Mouse (Mus musculus) frontal cortex, adult (tissue): ENCODE data around the gene Btbd11.

Source experiments
- ATAC-seq: cut with Nextera tagmentation; 2 replicates; pipeline ENCODE4 v1.9.2; 2017; ENCODE audit warnings: mild to moderate bottlenecking, moderate library complexity, mixed read lengths; ENCODE audit not compliant: low TSS enrichment

Gene Btbd11

GRCm38 (mm10) chr10:85420851-85421628 is 34.4 kb downstream of the Btbd11 start:
- 0 out of 2 replicates have a peak, but pooled peaks have one; percentile 20 for ATAC-seq

GRCm38 (mm10) chr10:85421629-85422012 is 35.0 kb downstream of the Btbd11 start:
- no peak for ATAC-seq

DNA sequence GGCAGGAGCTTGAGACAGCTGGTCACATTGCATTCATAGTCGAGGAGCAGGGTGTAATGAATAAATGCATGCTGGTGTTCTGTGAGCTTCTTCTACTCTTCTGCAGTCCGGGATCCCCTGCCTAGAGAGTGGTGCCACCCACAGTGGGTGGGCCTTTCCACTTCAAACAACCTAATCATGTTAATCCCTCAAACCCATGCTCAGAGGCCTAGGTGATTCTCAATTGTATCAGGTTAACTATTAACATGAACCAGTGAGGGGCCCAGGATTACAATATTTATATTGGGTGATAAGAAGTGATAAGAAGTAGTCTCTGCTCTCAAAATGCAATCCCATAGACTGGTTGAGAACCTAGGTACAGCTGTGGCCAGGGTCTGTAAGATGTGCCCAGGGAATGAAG is 39.1 kb downstream of the Btbd11 start:
- no peak for ATAC-seq

GRCm38 (mm10) chr10:85437217-85437616 is 50.6 kb downstream of the Btbd11 start:
- no peak for ATAC-seq

DNA sequence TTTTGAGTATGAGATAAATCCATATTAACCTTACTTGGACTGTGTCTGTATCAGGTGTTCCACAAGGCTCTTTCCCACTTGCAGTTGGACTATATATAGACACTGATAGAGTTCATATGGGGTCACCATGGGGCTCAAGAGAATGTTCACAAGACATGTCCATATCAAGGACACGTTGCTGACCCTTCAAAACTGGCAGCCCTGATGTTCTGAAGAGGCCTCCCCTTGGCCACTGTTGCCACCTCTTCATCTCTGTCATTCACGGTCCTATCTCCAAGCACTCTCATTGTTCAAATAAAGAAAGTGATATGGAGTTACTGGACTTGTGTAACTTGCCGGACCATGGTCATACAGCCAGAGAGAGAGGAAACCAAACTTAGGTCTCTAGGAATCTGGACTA is 56.8 kb downstream of the Btbd11 start:
- no peak for ATAC-seq

GRCm38 (mm10) chr10:85445891-85446290 is 59.3 kb downstream of the Btbd11 start:
- no peak for ATAC-seq

DNA sequence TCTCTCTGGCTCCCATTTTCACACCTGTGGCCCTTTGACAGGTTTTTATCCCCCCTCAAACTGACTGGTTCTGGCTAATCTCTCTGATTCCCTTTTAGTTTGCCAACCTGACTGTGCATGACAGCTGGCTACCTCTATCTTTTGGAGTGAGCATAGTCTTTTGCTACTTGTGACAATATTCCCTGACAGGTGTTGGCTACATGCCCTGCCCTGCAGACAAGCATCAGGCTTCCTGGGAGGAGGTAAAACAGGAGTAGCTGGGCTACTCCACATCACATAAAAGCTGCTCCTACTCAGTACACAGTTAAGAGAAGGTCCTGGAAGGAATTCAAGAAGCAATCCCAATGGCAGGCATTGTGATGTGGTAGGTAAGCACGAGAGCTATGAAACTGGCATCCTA is 60.1 kb downstream of the Btbd11 start:
- no peak for ATAC-seq

GRCm38 (mm10) chr10:85447869-85448268 is 61.3 kb downstream of the Btbd11 start:
- ATAC-seq, result no peak

- no peak for ATAC-seq
These were observed 65.2 kb downstream of the Btbd11 start for GRCm38 (mm10) chr10:85451629-85452368.

DNA sequence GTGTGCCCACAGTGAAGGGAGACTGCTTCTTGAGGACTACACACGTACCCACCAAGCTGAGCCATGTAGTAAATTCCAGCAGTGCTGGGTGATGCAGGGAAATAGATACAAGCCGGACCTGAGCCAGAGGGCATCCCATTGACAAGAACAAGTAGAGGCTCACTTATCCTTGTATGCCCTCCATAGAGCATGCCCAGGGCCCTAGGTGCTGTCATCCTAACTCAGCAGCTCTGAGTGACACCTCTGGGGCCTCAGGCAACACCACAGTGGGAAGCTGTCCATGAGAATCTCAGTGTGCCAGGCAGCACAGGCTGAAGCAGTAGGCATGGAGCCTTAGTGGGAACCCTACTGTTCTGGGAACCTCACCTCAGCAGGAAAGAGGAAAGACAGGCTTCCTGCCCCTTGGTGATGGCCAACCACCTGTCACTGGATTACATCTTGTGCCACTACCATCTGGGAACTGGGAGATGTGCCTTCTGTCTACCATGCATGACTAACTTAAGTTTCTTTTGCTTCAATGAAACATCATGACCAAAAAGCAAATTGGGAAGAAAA is 66.7 kb downstream of the Btbd11 start:
- no peak for ATAC-seq

GRCm38 (mm10) chr10:85455985-85456384 is 69.4 kb downstream of the Btbd11 start:
- no peak for ATAC-seq

DNA sequence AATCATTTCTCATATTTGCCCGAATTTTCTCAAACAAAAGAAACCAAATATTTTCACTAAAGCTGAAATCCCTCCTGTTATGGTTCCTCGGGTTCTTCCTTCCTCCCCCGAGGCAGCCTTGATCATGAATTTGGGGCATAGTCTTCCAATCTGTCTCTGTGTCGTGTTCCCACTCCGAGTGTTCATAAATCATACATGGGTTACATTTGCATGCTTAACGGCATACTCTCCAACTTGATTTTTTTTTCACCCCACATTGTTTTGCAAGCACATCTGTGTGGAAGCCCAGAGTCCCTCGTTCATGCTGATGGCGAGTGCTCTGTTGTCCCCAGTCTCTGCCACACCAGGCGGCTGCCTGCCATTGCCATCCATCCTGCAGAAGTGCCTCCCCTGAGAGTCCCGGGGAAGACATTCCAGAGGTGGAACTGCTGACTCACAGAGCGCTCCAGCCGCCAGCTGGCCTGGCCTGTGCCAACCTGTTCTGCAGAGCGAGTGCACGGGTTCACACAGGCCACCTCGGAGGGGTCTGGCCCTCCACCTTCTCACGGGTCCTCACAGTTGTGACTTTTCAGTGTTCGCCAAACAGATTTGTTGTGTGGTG is 72.2 kb downstream of the Btbd11 start:
- peak; percentile 82 for ATAC-seq

- no peak for ATAC-seq
These were observed 74.1 kb downstream of the Btbd11 start for GRCm38 (mm10) chr10:85460736-85461135.

DNA sequence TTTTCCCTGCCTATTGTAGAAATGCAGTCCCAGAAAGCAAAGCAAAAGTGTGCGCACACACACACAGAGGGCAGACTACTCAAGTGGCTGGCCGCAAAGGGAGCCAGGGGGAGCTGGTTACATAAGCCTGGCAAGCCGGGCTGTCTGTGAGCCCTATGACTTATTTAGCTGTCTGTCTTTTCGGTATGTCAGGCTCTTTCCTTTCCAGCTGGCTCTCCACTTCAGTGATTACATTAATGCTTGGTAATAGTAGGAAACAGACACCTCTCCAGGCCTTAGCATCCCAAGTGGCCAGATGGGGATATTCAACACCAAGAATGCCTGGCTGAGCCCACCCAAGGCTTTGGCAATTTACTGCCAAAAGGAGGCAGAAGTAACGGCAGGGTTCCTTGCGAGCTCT is 77.5 kb downstream of the Btbd11 start:
- no peak for ATAC-seq

- no peak for ATAC-seq
These were observed 79.1 kb downstream of the Btbd11 start for GRCm38 (mm10) chr10:85465516-85466408.

DNA sequence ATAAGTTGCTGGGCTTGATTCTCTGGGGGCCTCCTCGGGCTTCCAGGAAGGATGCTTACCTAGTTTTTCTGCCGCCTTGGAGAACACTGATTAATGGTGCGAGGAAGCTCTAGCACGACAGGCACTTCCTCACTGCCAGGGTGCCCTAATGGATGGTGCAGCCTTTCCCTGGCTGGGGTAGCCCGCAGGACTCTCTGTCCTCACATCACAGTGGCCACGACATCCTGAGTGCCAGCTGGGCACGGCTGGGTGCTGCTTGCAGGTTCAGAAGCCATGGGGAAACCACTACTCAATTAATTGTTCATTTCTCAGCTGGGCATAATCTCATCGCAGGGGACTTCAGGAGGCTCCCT is 79.8 kb downstream of the Btbd11 start:
- no peak for ATAC-seq

GRCm38 (mm10) chr10:85467393-85467792 is 80.8 kb downstream of the Btbd11 start:
- no peak for ATAC-seq

GRCm38 (mm10) chr10:85468527-85468926 is 81.9 kb downstream of the Btbd11 start:
- ATAC-seq, result no peak

GRCm38 (mm10) chr10:85469341-85469740 is 82.7 kb downstream of the Btbd11 start:
- ATAC-seq, result no peak

DNA sequence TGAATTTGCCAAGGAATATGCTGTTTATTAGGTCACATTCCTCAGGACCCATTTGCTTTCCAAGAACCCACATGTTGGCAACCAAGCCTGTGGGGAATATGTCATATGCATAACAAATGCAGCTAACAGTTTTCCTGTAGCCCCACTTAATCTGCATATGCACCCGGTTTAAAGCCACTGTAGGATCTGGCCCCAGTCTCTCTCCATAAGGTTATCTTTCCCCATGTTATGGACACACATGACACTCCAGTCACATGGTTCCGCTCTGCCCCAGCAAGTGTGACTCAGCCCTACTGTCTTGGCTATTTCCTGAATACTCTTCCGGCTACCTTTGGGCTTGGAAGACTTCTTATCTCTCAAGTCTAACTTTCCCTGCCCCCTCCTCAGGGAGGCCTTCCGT is 86.7 kb downstream of the Btbd11 start:
- ATAC-seq, result no peak

DNA sequence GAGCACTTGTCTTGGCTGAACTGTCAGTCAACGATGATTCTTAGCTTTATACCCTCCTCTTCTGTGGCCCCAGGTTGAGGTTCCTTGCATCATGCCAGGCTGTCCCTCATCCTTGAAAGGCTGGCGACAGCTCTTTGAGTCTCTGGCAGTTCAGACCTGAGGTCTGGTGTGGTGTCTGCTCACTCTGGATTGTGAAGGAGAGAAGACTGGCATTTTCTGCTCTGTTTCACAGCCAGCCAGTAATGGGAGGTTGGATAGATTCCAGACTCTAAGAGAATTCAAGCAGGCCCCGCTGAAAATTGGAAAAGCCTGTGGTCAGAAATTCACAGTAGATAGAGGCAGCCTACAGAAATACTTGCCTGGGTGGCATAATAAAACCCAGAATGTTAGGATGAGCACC is 87.3 kb downstream of the Btbd11 start:
- ATAC-seq, result peak; percentile 47; the same call in 1 of the 2 replicates
